Mouse (Mus musculus): ENCODE results near the gene Ifnar1.

Gene Ifnar1

DNA sequence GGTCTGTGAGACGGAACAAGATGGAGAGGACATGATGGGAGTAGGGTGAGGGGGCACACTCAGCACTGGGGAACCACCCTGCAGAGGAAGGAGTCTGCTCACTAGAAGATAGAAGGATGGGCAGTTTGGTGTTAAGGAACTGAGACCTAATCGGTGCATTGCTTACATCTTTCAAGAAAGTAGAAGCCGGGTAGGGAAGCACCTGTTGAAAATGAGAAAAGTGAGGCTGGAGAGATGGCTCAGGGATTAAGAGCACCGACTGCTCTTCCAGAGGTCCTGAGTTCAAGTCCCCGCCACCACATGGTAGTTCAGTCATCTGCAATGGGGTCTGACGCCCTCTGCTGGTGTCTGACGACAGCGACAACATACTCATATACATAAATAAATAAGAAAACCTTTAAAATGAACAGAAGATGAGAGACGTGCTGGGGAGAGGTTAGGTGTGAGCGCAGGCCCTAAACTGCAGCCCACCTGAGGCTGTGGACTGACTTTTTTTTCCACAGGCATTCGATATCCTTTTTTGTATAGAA is 25.1 kb upstream of the Ifnar1 start:
- DNase-seq (ENCODE audit: extremely low read depth, insufficient read length, low spot score), result no peak

DNA sequence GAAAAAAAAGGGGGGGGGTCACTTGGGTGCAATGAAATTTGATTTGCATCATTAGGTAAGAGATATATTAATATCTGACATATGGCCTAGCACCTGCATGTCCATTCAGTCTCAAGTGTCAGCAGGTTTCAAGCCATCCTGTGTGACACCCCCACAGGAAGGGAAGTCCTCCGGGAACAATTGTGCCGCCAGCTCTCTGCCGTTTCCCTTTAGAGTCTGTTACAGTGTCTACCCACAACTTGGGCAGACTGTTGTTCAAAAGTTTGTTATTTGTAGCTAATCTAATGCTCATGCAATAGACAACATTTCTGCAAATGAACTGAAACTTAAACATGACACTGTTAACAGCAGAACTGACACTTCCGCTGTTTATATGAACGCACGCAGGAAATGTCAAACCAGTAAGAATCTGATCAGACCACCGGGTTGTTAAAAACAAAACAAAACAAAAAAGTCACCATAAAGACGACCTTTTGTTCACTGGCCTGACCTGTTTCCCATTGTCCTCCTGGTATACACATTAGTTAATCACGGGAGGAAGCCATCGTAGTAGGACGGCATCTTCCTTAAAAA is 23.9 kb upstream of the Ifnar1 start:
- no peak for DNase-seq (ENCODE audit: extremely low read depth, insufficient read length, low spot score)

GRCm38 (mm10) chr16:91461773-91462181 is 23.3 kb upstream of the Ifnar1 start:
- DNase-seq (ENCODE audit: extremely low read depth, insufficient read length, low spot score), result no peak

GRCm38 (mm10) chr16:91462644-91463043 is 22.4 kb upstream of the Ifnar1 start:
- no peak for DNase-seq (ENCODE audit: extremely low read depth, insufficient read length, low spot score)

GRCm38 (mm10) chr16:91463400-91463799 is 21.6 kb upstream of the Ifnar1 start:
- DNase-seq (ENCODE audit: extremely low read depth, insufficient read length, low spot score), result no peak

DNA sequence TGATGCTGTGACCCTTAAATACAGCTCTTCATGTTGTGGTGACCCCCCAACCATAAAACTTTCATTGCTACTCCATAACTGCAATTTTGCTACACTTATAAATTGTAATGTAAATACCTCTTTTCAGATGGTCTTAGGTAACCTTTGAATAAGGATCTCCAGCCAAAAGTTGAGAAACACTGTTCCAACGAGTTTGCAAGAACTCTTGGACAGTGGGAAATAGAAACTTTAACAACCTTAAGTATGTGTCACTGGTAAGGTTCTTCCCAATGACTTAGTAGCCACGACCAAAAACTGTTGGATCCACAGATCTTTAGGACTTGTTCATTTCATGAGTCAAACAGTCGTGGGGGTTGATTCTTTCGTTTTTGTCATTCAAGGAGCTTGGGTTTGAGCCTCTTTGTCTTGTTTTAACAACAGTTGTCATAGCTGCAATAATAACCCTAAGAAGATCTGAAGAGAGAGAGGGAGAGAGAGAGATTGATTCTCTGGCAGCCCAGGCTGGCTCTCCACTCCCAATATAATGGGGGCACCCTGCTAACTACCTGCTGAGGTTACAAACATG is 21.1 kb upstream of the Ifnar1 start:
- DNase-seq (ENCODE audit: extremely low read depth, insufficient read length, low spot score), result no peak

DNA sequence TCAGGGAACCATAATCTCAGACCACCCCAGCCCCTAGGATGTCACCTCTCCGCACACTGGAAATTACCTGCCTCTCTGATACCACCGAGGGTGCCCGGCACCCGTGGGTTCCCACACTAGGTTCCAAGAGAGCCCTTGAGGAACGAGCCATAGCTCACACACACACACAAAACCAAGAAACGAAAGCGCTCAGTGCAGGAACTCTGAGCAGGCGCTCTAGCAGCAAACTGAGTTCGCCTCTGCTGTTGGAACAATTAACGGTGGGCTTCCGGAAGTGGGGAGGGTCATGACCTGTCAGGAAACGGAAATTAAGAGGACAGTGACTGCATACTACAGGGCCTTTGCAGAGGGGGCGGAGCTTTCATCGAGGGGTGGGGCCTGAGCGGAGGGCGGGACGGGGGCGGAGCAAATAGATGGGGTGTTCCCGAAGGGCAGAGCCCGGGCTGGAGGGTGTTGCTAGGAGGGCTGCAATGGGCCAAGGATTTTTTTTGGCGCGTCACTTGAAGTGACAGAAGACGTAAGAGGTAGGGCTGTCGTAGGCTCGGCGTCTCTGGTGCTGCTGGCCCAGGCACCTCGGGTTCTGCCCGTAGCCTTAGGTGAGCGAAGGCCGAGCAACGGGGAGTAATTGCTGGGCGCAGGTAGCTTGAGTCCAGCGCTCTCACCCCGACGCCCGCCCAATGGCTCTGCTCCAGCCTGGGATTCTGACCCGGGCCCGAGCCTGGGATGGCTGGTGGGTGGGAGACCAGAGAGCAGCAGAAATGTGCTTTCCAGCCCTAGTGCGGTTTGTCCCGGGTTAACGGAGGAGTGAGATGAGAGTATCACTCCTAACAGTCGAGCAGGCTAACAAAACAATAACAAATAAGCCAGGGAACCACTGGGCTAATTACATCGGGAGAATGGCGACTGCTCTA is 20.2 kb upstream of the Ifnar1 start:
- no peak for DNase-seq (ENCODE audit: extremely low read depth, insufficient read length, low spot score)

DNA sequence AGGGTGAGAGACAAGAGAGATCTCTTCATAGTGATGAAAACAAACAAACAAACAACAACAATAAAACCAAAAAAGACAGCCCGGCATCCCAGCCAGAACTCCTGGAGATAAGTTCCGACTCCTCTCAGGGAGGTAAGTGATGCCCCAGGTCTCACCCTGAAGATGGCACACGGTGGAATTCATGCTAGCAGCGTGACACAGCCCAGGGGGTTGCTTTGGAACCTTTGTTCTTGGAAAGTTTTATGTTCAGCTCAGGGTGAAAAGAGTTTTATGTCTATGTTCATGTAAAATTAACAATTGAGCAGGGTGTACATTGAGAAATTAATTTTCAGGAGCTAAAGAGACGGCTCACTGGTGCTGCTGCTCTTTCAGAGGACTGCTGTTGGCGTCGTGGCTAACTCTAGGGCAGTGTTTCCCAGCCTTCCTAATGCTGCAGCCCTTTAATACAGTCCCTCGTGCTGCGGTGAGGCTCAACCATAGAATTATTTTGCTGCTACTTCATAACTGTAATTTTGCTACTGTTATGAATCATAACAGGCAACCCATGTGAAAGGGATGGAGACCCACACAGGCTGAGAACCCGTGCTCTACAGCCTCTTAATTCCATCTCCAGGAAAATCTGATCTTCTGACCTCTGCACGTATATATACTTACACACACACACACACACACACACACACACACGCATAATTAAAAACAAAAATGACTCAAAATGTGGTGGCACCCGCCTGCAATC is 19.4 kb upstream of the Ifnar1 start:
- DNase-seq (ENCODE audit: extremely low read depth, insufficient read length, low spot score), result no peak

DNA sequence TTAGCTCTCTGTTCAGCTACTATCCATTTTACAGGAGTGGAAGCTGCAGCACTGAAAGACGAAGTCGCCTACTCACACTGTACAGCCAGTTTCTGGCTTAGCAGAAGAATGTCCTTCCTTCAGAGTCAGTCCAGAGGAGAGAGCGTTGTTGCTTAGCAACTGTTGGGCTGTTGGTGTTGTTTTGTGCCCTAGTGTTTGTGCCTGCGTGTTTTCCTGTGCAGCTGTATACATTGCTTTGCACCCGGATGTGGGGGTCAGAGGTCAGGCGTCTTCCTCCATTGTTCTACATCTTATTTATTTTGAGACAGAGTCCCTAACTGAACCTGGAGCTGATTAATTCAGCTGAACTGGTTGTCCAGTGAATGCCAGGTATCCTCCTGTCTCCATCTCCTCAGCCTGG is 18.5 kb upstream of the Ifnar1 start:
- no peak for DNase-seq (ENCODE audit: extremely low read depth, insufficient read length, low spot score)

DNA sequence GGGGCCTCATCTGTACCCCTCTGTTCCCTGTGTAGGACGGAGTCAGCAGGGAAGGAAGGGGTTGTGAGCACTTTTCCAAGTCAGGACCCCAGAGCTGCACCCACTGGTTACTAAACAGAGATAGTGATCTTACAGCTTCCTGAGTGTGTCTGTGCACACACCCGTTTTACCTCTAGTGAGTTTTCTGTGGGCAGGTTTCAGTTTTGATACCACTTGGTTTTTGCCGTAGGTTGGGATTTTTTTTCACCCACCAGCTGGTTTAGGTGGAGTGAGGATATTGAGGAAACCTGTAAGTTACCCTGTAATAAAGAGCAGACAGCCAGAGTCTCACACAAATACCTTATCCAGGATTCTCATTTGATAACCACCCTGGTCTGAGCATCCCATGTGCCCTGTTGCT is 14.6 kb upstream of the Ifnar1 start:
- DNase-seq (ENCODE audit: extremely low read depth, insufficient read length, low spot score), result no peak

- no peak for DNase-seq (ENCODE audit: extremely low read depth, insufficient read length, low spot score)
Measured at GRCm38 (mm10) chr16:91471481-91471880, 13.6 kb upstream of the Ifnar1 start.

GRCm38 (mm10) chr16:91475753-91476152 is 9.3 kb upstream of the Ifnar1 start:
- peak; percentile 53 for DNase-seq (ENCODE audit: extremely low read depth, insufficient read length, low spot score)

GRCm38 (mm10) chr16:91478067-91478466 is 7.0 kb upstream of the Ifnar1 start:
- DNase-seq (ENCODE audit: extremely low read depth, insufficient read length, low spot score), result no peak

GRCm38 (mm10) chr16:91480517-91480916 is 4.5 kb upstream of the Ifnar1 start:
- DNase-seq (ENCODE audit: extremely low read depth, insufficient read length, low spot score), result no peak

DNA sequence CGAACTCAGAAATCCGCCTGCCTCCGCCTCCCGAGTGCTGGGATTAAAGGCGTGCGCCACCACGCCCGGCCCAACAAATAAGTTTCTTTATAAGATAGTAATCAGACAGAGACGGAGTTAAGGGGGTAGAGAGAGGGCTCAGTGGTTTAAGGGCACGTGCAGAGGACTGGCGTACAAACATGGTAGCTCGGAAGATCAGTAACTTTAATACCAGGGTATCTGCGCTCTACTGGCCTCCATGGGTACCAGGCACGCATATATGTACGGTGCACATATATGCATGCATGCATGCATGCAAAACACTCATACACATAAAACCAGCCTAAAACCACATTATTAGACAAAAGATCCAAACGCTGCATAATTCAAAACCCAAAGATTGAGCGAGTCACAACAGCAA is 651 bp upstream of the Ifnar1 start:
- DNase-seq (ENCODE audit: extremely low read depth, insufficient read length, low spot score), result no peak

- DNase-seq (ENCODE audit: extremely low read depth, insufficient read length, low spot score), result no peak
Measured at GRCm38 (mm10) chr16:91485841-91486240, 803 bp downstream of the Ifnar1 start.

DNA sequence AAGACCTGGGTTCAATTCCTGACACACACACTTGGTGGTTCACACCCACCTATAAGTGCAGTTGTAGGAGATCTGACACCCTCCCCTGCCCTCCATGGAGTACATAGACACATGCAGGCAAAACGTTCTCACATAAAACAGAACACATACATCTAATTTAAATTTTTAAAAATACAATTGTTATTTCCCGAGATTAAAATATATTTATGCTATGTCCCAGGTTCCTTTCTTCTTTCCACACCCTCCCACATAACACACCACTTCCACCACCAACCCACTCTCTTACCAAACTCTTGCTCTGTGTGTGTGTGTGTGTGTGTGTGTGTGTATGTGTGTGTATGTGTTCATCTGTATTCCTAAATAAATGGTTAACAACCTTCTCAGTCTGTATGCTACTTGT is 3.0 kb downstream of the Ifnar1 start:
- DNase-seq (ENCODE audit: extremely low read depth, insufficient read length, low spot score), result no peak

GRCm38 (mm10) chr16:91490897-91491296 is 5.9 kb downstream of the Ifnar1 start:
- no peak for DNase-seq (ENCODE audit: extremely low read depth, insufficient read length, low spot score)

GRCm38 (mm10) chr16:91491473-91491872 is 6.4 kb downstream of the Ifnar1 start:
- no peak for DNase-seq (ENCODE audit: extremely low read depth, insufficient read length, low spot score)

GRCm38 (mm10) chr16:91495501-91495900 is 10.5 kb downstream of the Ifnar1 start:
- DNase-seq (ENCODE audit: extremely low read depth, insufficient read length, low spot score), result no peak

- DNase-seq (ENCODE audit: extremely low read depth, insufficient read length, low spot score), result no peak
Measured at GRCm38 (mm10) chr16:91496206-91496605, 11.2 kb downstream of the Ifnar1 start.
